Mouse (Mus musculus) ovary, postnatal 14 days (tissue): Measurements from ENCODE around the gene Smarcd1.
"Not testable (repeated sequence)": the region's sequence is repeated elsewhere in the genome, so short reads cannot be mapped to it uniquely, and the experiment has no call there.

Source experiments
- DNase-seq: peaks from one replicate; pipeline ENCODE4 v3.0.0; 2022; ENCODE audit warnings: low spot score

Gene Smarcd1

GRCm38 (mm10) chr15:99684156-99684555 is 17.8 kb upstream of the Smarcd1 start:
- DNase-seq, result no peak

GRCm38 (mm10) chr15:99688712-99689111 is 13.2 kb upstream of the Smarcd1 start:
- peak; percentile 46 for DNase-seq

GRCm38 (mm10) chr15:99690924-99691323 is 11.0 kb upstream of the Smarcd1 start:
- no peak for DNase-seq

GRCm38 (mm10) chr15:99691976-99692375 is 10.0 kb upstream of the Smarcd1 start:
- DNase-seq, result no peak

- DNase-seq, result no peak
These were observed 4.6 kb upstream of the Smarcd1 start for GRCm38 (mm10) chr15:99697309-99697708.

GRCm38 (mm10) chr15:99698533-99699085 is 3.3 kb upstream of the Smarcd1 start:
- no peak for DNase-seq

- no peak for DNase-seq
These were observed 2.2 kb upstream of the Smarcd1 start for GRCm38 (mm10) chr15:99699715-99700114.

- DNase-seq, result no peak
These were observed 1.5 kb upstream of the Smarcd1 start for GRCm38 (mm10) chr15:99700219-99701106.

- DNase-seq, result not testable (repeated sequence)
These were observed 310 bp upstream of the Smarcd1 start for GRCm38 (mm10) chr15:99701640-99701998.

GRCm38 (mm10) chr15:99703104-99703503 is 1.2 kb downstream of the Smarcd1 start:
- DNase-seq, result no peak

GRCm38 (mm10) chr15:99703676-99704040 is 1.7 kb downstream of the Smarcd1 start:
- no peak for DNase-seq

- no peak for DNase-seq
These were observed 2.2 kb downstream of the Smarcd1 start for GRCm38 (mm10) chr15:99704041-99704681.

GRCm38 (mm10) chr15:99704881-99705280 is 3.0 kb downstream of the Smarcd1 start:
- DNase-seq, result no peak

- no peak for DNase-seq
These were observed 3.6 kb downstream of the Smarcd1 start, which contains the start of gene Gm17349 for GRCm38 (mm10) chr15:99705440-99706048. Gene Gm17349, minus strand, starts transcription at chr15:99705490.

GRCm38 (mm10) chr15:99708176-99708575 is 6.2 kb downstream of the Smarcd1 start:
- no peak for DNase-seq

GRCm38 (mm10) chr15:99710221-99711190 is 8.6 kb downstream of the Smarcd1 start:
- no peak for DNase-seq

GRCm38 (mm10) chr15:99711491-99711890 is 9.6 kb downstream of the Smarcd1 start:
- DNase-seq, result no peak

- DNase-seq, result no peak
These were observed 11.0 kb downstream of the Smarcd1 start for GRCm38 (mm10) chr15:99712666-99713559.

- DNase-seq, result no peak
These were observed 11.6 kb downstream of the Smarcd1 start for GRCm38 (mm10) chr15:99713569-99713968.

GRCm38 (mm10) chr15:99714206-99714605 is 12.3 kb downstream of the Smarcd1 start:
- no peak for DNase-seq
